Mouse (Mus musculus): ENCODE measurements at regions not wholly inside any gene's neighbourhood (a gene's known extent, or its start where the extent isn't known, plus 50 kb on each side); places are given as distances from the start of the nearest gene placed in this dataset.

DNA sequence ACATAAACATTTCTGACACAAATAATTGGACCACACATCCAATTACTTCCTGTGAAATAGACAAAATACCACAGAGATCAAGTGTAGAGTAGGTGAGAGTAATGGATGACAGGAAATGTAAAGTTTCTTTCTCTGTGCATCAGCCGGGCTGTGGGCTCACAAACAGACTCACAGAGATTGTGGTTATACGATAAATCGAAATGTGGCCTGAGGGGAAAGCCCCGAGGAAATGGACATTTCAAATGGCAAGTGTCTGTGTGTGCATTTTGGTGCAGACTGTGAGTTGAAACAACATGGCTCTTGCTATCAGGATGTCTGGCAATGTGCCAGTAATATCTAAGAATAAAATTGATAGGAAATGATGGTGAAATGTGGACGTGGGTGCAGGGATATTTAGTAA is 234.8 kb upstream of the Meis1 start:
- DNase-seq = no peak

DNA sequence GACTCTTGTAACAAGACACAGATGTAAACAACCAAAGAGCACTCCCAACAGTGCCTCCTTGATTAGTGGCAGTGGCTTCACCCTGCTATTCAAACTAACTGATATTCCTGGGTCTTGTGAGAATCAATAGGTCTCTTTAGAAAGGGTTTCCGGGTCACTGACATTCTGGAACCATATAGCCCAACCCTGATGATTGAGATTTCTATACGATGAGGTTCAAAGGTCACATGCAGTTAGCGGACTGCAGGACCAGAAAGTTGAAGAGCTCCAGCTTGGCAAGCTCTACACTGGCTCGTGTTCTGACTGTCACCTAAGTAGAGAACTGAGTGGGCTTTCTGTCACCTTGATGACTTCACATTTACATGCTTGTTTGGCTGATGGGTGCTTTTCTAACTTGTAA is 235.4 kb upstream of the Meis1 start:
- DNase-seq = no peak

DNA sequence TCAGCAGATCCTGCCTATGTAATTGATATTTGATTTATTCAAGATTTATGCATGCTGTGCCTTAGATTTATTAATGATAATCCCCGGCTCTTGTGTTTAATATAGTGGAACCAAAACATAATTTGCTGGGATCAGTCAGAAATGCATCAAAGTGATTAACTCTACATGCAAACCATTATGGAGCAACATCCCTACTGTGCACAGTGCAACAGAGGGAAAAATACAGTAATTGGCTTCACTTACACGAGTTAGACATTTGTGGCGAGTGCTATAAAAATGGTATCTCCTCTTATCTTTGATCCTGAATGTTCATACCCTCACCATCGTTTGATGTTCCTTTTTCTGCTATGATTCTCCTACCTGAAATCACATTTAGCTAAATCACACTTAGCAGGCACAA is 238.8 kb upstream of the Meis1 start:
- no peak for DNase-seq

DNA sequence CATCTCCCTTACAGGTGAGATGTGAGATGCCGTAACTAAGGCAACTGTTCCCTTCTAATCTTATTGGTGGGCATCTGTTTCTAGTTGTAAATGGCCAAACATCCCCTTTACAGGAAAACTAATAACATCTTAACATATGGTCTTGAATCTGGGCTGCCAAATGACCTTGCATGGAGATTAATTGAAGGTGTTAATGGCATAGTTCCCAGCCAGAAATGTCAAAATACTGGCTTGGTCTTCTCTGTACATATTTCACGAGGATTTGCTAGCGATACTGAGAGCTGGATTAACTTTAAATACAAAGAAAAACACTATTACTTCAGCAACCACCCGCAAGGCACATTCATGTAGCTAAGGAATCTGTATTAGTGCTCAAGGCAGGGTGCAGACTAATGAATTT is 244.0 kb upstream of the Meis1 start:
- DNase-seq = no peak

DNA sequence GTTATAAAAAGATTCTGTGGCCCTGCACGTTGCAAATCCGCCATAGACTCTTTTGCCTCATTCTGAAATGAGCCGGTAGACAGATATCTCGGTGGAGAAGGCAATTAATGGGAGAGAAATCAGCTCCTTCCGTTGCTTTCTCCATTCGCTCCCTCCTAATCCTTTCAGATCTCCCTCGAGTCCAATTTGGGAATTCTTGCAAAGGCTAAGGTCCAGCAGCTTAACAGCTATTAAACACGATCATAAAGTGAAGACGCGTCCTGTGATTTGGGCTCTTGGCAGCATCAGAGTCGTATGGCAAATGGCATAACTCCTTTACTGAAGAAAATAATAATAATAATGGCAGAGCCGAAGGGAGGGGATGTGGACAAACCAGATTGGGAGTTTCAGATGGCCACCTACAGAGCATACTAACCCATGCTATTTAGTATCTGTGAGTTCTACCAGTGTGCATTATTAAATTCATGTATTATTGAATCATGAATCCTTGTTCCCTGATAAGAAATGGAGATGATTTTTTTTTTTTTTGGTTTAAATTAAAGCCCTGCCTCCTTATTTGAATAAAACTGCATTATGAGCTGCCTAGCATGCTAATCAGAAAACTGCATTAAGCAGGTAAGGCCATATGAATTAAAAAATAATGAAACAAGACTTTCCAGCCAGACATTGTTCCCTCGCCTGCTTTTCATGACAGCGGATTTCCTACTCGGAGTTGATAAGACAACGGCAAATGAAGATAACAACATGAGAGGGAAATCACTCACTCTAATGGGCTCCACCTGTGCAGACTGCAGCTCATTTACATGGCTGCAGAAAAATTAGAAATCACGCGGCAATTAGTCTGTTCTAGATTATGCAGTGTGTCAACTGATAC is 246.2 kb upstream of the Meis1 start:
- no peak for DNase-seq

DNA sequence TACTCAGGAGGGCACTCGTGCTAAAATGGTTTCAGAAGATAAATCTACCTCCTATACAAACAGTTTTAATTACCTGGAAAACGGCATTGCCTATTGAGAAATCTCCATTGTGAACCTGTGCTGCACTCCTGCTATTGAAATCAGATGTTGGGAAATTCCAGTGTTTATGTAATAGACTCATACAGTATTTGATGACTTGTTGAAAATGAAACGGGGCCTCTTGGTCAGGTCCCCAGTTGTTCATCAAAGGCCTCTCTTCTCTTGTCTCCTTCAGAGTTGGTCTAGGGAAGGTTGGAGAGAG is 246.8 kb upstream of the Meis1 start:
- no peak for DNase-seq

DNA sequence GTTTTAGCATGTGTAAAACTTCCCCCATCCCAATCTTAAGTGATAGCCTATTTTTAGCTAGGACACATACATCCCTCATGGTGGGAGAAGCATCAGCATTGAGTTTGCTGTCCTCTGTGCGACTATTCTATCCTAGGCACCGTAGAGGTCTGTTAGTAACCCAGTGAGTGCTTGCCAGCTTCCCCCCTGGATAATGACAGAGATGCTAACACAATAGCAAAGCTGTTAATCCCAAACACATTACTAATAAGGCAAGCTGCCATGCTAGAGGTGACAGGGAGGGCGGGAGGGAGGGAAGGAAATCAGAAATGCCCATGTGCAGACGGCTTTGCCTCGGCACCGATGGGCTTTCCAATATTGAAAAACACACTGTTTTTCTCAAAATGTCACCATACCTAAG is 272.2 kb upstream of the Meis1 start:
- no peak for DNase-seq

DNA sequence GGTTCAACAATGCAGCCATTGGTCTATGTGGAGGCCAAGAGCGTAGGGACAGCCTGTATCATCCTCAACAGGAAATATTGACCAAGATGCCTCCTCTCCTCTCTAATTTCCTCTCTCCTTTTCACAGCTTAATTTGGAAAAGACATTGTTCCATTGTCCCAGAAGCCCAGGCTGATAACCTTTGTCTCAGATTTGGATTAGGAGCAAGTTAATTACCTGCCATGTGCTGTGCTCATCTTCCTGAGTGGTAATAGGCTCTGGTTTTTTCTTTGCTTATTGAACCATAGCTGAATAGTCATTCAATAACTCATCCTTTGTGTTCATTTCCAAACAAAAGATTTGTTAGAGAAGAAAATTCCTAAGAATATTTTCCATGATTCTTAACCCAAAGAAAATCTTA is 280.6 kb upstream of the Meis1 start:
- DNase-seq = no peak

DNA sequence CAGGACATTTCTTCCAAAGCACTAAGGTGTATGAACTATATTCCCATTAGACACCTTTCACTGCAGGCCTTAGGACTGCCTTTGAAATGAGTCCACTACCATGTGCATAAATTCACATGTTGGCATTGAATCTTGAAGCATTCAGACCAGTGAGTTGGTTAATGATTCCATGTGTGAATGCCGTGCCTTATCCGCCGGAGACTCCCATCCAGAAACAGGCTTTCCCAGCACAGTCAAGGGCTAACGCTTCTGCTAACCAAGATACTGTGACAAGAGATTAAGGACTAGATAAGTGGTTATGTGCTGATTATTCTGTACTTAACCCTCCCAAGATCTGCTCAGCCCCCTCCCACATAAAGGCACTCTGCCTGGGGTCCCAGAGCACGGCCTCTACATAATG is 287.9 kb upstream of the Meis1 start:
- no peak for DNase-seq

DNA sequence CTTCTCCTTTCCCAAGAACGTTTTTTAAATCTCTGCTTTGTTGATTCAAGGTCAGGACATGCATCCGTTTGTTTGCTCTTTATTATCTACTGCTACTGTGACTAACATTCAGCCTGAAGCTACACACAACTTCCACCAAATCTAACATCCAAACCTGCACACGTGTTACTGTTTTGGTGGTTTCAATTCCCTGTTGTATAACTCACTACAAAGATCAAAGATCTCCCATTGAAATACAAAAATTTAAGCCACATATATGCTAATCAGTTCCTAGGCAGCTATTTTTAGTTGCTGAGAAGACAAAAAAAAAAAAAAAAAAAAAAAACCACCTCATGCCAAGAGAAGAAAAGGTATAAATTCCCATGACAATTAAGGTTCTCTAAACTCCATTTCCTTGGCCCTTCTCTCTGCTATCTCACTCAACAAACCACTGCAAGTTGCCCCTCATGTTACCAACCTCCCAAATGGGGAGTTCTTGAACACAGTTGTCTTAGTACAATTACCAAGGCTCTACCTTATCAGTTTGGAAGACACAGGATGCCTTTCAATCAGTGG is 312.0 kb upstream of the Meis1 start:
- DNase-seq = no peak

DNA sequence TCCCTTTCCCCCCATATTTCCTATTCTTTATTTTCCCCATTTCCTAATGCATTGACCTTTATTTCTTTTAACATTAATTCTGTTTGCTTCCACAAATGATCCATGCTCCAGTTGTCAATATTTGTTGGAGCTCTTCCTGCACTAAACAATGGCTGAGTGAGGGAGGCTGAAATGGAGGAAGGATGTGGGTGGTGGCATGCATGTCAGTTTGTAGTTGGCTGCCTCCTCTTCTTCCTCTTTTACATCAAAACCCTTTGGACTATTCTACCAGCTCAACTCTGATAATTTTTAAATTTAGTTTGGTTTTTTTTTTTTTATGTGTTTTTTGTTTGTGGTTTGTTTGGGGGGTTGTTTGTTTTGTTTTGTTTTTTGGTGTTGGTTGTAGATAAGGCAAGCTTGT is 313.5 kb upstream of the Meis1 start:
- DNase-seq = no peak

DNA sequence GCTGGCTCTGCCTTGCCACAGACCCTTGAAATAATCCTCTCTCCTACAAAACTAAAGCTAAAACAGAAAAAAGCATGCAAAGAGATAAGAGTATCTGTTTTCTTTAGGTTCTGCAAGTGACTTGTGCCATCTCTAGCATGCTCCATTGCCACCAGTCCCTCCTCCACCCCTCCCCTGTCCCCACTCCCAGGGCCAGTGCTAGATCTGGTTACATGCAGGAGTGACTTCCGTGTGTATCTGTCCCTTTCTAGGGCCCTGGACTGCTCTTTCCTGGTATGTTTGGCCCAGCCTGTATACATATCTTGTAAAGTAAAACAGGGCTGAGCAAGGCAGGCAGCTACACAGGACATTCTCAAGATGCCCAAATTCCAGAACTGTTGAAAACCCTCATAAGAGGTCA is 313.9 kb upstream of the Meis1 start:
- DNase-seq = no peak

DNA sequence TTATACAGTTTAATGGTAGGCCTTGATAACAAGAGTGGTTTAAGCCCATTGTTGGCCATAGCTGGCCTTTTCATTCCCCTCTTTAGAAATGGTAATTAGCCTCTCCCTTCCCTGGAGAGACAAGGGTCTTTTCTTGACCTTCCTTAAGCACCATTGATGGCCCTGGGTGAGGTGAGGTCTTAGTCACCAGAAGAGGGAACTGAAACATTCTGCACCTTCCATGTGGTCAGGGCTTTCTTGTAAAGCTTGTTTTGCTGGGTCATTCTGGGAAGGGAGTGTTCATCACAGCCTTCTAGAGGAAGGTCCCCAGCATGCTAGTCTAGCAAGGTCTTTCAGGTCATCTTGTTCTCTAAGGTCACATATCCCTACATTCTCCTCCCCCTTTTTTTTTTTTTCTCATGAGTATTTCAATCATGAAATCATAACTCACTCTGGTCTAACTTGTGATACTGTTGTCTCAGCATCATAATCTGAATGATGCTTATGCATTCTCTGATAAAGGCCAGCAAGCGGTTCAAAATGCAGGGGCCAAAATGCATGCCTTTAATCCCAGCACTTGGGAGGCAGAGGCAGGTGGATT is 315.2 kb upstream of the Meis1 start:
- DNase-seq = no peak

DNA sequence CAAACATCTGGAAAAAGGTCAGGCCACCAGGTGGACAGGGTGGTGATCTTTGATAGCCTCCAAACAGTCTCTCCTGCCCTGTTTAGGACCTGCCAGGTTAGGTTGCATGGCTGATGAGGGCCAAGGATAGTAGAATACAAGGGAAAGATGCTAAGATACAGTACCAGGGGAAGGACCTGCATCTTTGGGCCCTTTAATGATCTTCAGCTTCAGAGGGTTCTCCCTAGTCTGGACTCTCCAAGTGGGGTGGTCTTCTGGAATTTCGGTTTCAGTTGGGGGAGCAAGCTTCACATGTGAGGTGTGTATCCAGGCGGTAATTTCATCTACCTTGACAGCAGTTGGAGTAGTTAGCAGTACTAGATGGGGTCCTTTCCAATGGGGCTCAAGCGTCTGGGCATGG is 316.6 kb upstream of the Meis1 start:
- no peak for DNase-seq

DNA sequence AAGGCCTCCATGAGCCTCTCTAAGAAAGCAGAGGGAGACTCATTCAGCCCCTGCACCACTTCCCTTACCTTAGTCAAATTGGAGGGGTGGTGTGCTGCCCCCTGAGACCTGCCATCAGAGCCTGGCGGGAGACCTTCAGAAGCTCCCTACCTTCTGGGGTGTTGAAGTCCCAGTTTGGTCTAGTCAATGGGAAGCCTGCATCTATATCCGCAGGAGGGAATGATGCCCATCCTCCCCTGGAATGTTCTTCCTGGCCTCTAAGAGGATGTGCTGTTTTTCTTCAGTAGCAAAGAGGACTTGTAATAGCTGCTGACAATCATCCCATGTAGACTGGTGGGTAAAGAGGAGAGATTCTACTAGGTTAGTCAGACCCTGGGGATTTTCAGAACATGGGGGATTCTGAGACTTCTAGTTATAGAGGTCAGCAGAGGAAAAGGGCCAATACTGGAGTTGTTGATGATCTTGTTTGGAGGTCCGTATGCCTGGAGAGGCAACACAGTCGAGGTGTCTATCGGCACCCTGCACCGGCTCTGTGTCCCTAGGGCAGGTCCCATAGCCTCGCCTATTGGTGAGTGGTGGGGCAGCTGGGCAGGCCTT is 321.0 kb upstream of the Meis1 start:
- no peak for DNase-seq

DNA sequence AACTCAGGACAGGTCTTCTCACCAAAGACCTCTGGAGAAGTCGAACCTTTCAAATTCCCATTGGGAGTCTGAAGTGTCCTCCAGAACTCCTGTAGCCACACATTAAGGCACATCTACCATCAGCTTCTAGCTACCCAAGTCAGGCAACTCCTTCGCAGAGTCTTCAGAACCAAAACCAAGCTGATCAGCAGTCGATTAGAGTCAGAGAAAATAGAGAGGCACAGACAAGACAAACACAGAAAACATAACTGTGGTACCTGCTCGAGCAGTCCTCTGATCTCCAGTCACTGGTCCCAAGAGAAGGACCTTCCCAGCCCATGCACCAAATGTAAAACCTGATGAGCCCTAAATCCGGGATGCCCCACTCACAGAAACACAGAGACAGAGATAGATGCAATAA is 322.1 kb upstream of the Meis1 start:
- no peak for DNase-seq

DNA sequence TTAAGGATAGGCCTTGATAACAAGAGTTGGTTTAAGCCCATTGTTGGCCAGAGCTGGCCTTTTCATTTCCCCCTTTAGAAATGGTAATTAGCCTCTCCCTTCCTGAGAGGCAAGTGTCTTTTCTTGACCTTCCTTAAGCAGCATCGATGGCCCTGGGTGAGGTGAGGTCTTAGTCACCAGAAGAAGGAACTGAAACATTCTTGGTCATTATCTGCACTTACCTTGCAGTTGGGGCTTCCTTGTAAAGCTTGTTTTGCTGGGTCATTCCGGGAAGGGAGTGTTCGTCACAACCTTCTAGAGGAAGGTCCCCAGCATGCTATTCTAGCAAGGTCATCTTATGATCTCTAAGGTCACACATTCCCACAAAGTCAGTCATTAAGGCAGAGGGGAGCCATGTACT is 322.6 kb upstream of the Meis1 start:
- no peak for DNase-seq

DNA sequence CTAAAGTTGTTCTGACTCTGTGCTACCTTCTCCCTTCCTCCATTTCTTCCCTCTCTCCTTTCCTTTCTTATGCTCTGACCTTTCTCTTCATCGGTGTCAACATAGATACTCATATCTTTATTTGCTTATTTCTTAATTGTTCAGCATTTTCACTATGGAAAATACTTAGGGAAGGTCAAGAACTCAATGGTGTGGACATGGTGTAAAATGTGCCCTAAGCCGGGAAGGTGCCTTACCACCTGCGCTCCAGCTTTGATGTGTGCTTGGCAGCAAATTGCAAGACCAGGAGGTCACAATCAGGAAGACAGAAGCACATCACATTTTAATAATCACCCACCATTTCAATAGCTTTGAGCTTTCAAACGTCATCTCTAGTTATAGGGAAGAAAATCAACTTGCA is 324.0 kb upstream of the Meis1 start:
- no peak for DNase-seq

DNA sequence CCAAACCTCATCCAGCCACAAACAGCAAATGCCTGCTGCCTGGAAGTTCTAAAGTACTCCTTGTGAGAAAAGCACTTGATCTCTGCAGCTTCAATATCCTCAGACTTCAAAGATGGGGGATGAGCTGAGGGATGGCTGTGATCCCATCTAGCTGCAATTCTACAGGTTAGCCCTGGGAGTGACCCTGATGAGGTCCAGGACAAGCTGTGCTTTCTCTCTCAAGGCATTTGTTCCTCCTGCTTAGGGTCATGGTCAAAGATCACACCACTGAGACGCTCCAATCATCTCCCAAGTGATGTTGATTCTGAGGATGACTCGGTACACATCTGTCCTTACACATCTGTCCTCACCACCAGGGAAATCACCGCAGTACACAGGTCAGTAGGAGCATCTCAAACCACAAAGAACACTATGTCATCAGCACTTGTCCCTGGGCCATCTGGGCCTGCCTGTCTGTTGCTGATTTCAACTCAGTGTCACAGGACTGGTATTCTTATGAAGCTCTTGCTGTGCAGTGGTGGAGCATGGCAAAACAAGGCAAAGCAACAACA is 327.6 kb upstream of the Meis1 start:
- DNase-seq = no peak

DNA sequence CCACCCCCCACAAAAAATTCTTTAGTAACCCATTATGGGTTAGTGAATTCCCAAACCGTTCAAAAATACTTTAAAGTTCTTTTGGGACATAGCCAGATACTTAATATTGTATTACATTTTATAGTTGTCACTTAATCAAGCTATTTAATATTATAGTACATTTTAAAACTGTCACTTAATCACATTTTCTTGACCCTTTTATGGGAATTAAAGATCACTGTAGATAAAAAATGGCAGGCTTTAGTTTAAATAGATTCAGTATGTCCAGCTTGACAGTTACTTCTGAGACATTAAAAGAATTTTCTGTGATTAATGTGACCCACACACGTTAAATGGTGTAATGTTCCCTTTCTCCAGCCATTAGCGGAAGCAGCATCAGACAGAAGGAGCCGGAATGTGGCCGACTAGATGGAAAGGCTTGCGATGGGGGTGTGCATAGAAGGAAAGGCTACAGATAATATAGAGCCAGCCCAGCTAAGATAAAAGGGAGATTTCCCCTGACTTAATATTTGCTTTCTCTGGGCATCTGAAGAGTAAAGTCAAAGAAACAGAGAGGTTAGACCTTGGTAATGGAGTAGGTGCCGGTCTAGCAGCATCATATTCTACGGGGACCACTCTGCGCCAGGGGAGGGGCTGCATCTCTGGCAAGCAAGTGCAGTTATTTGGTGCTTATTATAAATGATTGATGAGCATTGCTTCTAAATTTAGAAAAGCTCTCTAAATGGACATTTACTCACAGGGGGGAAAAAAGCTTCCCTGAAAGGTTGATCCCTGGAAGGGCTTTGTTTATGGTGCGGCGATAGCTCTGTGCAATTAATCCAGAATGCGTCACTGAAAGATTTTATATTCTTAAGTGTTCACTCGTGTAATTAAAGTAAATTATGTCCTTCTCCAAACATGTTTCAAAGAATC is 331.8 kb upstream of the Meis1 start:
- no peak for DNase-seq

DNA sequence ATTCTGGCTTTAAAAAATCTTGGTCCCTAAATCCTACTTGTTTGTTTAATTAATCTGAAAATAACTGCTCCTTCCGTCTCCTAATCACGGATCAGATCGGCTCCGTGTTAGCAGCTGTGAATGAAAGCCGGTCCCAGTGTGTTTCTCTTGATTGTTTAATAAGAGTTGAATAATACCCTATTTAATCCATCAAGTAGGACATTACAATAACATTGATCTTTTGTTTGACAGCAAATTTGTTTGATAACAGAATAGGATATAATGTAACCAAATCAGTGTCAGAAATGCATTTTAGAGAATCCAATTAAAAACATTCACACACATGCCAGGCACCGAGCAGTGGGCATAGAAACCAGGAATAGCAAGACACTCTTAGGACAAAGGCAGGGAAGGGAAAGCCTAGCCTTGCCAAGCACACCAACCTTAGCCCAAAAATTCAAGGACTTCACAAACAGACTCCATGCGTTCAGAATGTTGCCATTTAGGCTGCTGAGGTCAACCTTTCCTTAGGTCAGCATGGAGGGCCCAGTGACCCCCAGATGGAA is 332.5 kb upstream of the Meis1 start:
- DNase-seq = no peak

DNA sequence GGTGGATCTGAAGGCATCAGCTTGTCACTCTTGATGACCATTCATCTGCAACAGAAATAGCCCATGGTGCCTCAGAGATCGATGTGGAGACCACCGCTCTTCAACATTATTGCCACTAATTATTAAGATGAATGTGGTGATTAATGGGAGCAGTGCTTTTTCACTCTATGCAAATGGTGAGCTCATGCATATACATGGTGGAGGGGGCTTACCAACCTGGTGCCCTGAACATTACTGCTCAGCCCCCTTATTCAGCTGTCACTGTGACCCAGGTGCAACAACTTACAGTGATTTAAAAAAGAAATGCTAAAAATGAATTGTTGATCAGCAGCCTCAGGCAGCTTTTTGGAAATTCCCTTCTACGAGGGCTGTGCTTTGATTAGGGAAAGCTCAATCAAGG is 334.9 kb upstream of the Meis1 start:
- no peak for DNase-seq

DNA sequence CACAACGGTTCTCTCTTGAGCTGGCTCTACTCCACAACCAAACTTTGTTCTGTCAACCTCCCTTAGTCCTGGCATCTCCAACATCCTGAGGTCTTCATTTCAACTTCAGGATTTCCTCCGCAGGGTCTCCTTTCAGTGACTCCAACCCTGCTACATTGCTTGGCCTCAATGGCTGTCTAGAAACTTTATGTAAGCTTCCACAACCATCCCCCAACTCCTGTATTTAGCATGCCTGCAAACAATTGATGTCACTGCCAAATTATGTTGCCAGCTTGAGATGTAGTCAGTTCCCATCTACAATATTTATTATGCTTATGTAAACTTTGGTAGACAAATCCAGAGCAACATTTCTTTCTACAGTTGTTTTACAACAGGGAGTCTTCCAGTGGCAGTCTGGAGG is 336.4 kb upstream of the Meis1 start:
- DNase-seq = no peak

Data from lung, postnatal 14 days (tissue).